Mouse (Mus musculus) layer of hippocampus, postnatal 10 days (tissue): ENCODE measurements at regions not wholly inside any gene's neighbourhood (a gene's known extent, or its start where the extent isn't known, plus 50 kb on each side); places are given as distances from the start of the nearest gene placed in this dataset.
A peak's percentile ranks its signal among the peaks of the same experiment; 100 is the strongest.
"Not testable (repeated sequence)": the region's sequence is repeated elsewhere in the genome, so short reads cannot be mapped to it uniquely, and the experiment has no call there.

Experiments
- DNase-seq, 2 experiments: peaks; one replicate each; pipeline ENCODE4 v3.0.0; 2021; ENCODE audit warnings: low spot score in 2 of 2

DNA sequence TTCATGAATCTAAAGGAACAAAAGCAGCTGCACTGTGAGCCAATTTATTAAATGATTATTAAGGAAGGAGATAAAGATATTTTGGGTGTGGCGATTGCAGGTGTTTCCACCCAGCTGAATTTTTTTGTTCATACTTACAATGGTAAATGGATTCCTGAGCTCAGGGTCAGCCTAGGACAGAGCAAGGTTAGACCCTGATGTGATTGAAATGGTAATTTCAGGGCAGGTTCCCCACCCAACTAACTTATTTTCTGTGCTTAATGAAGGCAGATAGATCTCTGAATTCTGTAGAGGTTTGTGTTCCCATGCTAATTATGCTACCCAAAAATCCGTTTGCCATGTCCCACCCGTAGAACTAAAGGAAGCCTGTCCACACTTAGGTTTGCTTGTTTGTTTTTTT lies 258.8 kb upstream of the St6gal2 start:
- DNase-seq: no peak

GRCm38 (mm10) chr17:55186826-55187225 lies 258.4 kb upstream of the St6gal2 start:
- no peak for DNase-seq

GRCm38 (mm10) chr17:55206585-55206984 lies 238.6 kb upstream of the St6gal2 start:
- DNase-seq: no peak

GRCm38 (mm10) chr17:55218176-55219099 lies 226.7 kb upstream of the St6gal2 start:
- DNase-seq: not testable (repeated sequence)

DNA sequence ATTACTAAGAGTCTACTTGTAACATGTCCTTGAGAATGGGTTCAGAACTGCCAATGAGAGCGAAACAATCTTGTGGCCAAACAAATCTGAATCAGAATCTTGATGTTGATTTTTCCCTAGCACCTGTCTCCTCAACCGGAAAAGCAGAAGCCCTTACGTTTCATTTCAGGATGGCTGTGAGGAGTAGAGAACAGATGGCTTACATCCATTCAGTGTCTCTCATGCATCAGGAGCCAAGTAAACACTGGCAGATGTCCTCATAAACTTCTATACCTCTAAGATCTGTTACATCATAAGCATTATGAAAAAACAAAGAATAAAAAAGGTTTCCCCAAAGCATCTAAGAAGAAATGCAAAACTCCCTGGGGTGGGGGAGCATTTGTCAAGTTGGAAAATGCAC lies 221.1 kb upstream of the St6gal2 start:
- no peak for DNase-seq

DNA sequence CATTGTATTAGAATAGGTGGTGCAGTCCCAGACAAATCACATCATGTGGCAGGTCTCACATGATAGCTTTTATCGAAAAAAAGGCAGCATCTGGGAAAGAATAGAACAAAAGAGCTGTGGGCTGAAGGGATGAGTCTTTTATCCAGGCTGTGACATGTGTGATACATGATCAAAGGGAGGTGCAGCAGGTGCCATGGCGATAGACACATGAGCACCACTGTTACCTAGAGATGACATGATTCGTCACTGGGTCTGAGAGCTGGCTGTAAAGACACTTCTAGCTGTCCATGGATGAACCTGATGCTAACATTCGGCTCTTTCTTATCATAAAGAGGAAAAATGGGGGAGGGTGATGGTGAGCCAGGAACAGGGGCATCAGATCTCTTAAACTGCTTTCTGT lies 210.9 kb upstream of the St6gal2 start:
- DNase-seq: no peak

DNA sequence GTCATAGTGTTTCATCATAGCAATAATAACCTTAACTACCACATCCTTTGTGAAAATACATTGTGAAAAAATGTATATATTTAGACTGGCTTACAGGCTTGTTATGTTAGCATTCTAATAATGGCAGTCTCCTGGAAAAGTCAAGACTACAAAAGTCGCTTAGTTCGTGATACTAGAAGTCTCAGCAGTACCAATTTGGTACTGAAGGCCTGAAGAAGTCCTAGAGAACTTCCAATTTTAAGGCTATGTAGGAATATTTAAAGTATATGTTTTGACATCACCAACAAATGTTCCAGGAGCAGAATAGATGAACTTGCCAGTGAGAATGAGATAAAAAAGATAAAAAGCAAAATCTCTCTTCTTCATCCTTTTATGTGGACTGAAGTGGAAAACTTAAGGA lies 182.5 kb upstream of the St6gal2 start:
- DNase-seq: no peak

DNA sequence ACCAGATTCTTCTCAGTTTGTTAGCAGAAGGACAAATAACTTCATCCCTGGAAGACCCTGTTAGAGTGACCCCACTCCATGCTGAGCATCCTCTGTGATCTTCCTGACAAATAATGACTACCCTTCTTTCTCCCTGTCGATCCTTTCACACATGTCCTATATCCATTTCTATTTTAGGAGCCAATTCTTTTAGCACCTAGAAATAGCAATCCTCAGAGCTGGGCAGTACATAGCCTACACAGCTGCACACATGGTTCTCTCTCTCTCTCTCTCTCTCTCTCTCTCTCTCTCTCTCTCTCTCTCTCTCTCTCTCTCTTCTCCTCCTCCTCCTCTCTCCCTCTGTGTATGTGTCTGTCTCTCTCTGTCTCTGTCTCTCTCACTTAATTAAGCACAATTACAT lies 168.6 kb upstream of the St6gal2 start:
- no peak for DNase-seq

GRCm38 (mm10) chr17:55281276-55281675 lies 163.9 kb upstream of the St6gal2 start:
- no peak for DNase-seq

GRCm38 (mm10) chr17:55288589-55288988 lies 156.6 kb upstream of the St6gal2 start:
- no peak for DNase-seq

GRCm38 (mm10) chr17:55292656-55293055 lies 152.5 kb upstream of the St6gal2 start:
- no peak for DNase-seq

DNA sequence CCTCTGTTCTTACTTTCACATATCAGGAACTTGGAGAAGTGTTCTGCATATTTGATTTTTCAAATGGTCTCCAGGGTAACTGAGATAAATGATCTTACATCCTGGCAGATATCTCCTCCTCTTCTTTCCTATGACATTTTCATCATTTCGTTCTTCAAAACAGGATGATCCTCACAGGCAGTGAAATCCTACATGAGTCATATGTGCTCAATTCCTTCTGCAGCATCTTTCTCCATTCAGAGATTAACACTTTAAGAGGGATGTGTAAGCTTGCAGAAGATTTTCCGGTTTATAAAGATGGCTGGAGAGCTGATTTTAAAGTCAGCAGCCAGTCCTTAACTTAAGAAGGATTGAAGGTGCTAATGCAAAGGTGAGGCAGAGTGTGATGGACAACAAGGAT lies 148.5 kb upstream of the St6gal2 start:
- no peak for DNase-seq

DNA sequence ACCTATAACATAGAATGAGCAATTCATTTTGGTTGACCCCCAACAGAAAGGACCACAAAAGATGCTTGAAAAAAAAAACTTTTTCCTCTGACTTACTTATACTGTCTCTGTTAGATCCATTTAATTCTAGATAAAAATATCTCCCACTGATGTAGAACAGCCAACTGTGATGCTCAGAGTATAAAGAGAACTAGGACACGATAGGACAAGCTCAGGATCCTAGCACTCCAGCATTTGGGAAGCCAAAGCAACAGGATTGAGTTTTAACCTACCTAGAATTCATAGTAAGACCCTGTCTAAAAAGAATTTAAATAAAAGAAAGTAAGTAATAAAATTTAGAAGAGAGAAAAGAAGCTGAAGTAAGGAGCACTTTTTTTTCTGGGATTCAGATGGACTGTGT lies 146.3 kb upstream of the St6gal2 start:
- no peak for DNase-seq

DNA sequence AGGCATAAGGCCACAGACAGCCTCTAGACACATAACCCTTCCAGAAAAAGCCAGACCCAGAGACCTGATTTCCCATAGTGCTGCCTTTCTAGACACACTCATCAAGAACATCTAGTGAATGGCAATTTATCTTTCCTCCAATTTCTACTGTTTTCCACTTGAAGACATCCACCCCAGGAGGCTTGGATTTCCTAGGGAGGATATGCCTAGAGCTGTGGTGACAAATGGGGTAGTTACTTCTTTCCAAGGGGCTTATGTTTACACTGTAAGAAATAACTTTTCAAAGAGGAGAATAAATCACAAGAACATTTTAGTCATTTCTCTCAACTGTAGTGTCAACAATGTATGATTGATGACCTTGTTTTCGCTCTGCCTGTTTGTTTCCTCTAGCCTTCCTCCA lies 124.2 kb upstream of the St6gal2 start:
- DNase-seq: no peak

- DNase-seq: no peak
Observed at GRCm38 (mm10) chr17:55359305-55359704, 85.9 kb upstream of the St6gal2 start.

DNA sequence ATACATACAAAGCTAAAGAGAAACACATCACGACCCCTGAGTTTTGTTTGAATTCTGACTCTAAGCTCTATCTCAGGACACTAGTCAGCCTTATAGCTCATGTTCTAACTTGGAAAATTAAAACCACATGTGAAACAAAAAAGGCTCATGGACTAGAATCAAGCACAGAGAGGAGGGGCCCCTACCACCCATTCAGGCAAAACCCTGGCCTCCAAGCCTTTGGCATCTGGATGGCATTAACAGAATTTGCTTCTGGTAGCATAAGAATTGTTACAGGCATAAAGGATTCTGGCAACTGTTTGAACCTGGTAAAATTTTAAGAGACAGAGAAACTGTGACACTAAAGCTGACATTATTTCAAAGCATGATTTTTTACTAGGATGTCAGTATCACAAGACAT lies 78.1 kb upstream of the St6gal2 start:
- no peak for DNase-seq

DNA sequence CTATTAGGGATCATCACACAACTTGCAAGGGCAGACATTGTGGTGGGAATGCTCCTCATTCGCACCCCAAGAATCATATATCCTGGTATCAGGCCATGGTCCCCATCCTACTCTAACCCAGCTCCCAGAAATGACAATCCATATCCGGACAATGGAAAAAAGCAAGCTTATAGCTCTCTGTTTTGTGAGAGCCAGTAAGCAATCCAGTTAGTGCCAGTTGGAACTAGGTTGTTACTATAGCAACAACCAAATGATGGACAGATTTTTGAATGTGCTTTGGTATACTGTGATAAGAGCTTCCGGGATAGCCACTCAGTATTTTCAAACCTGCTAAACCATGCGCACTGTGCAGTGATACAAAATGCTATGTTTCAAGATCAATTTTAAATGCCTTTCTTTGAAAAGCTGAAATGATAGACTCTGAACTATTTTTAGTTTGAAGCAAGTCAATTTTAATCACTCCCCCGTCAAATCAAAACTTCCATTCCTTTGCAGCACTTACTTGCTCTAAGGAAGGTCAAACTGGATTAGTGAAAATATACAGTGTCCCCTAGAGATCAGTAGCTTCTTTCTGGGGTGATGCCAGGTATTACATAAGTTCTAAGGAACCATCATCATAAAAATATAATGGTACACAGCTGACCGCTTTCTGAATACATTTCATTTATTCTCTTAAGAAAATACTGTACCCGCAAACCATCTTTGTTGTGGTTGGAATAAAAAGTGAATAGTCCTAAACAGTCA lies 77.5 kb upstream of the St6gal2 start:
- peak; percentile 7 to 24 for DNase-seq
